Mouse (Mus musculus) midbrain, embryonic 13.5 days (tissue): ENCODE measurements around the gene Gm10840. TPM values are rescaled to one million over a fixed set of nuclear protein-coding genes. Genes with fewer than 3 reads are reported as not detected.

Experiments used
- polyA plus RNA-seq: library from polyadenylated mRNA; unstranded; fragments of >200 nt; fragmentation: Nextera tagmentation; extraction: Ambion mirVana; gene quantifications from 2 replicates; pipeline ENCODE4 v1.2.1, GENCODE M21; 2015

Gene Gm10840
- polyA plus RNA-seq, 1 experiment from 2014 or later: not detected

Other genes with a start within 250 kb of the Gm10840 start
- gene Cyb561, start 207.5 kb upstream of the Gm10840 start, polyA plus RNA-seq: 35.5 and 37.6 TPM in 2 replicates
- gene Ace, start 192.9 kb upstream of the Gm10840 start, polyA plus RNA-seq: 1.5 and 1.8 TPM in 2 replicates
- gene Ace3, start 166.2 kb upstream of the Gm10840 start, polyA plus RNA-seq: not detected in 2 replicates
- 0.75 and 0.90 TPM in 2 replicates for gene Kcnh6, start 152.7 kb upstream of the Gm10840 start, polyA plus RNA-seq
- 118 and 119 TPM in 2 replicates for gene Dcaf7, start 124.0 kb upstream of the Gm10840 start, polyA plus RNA-seq
- gene Taco1, start 94.8 kb upstream of the Gm10840 start, polyA plus RNA-seq: 8.3 and 9.6 TPM in 2 replicates
- gene Map3k3, start 76.2 kb upstream of the Gm10840 start, polyA plus RNA-seq: 12.5 and 14.5 TPM in 2 replicates
- gene Limd2, start within 50 bp of the Gm10840 start, polyA plus RNA-seq: 211 TPM in 2 replicates
- 33.8 and 36.9 TPM in 2 replicates for gene Strada, start 41.3 kb downstream of the Gm10840 start, polyA plus RNA-seq
- gene Ccdc47, start 55.5 kb downstream of the Gm10840 start, polyA plus RNA-seq: 96.2 and 101 TPM in 2 replicates
- gene Ddx42, start 56.1 kb downstream of the Gm10840 start, polyA plus RNA-seq: 101 and 105 TPM in 2 replicates
- gene Ftsj3, start 95.2 kb downstream of the Gm10840 start, polyA plus RNA-seq: 39.3 and 40.3 TPM in 2 replicates
- gene Psmc5, start 95.3 kb downstream of the Gm10840 start, polyA plus RNA-seq: 324 and 341 TPM in 2 replicates
- gene Smarcd2, start 112.1 kb downstream of the Gm10840 start, polyA plus RNA-seq: 10.8 and 11.4 TPM in 2 replicates
- 0.16 and 0.18 TPM in 2 replicates for gene Tcam1, start 115.8 kb downstream of the Gm10840 start, polyA plus RNA-seq
- gene Gh, start 141.0 kb downstream of the Gm10840 start, polyA plus RNA-seq: not detected in 2 replicates
- gene Cd79b, start 153.9 kb downstream of the Gm10840 start, polyA plus RNA-seq: 0.50 and 0.66 TPM in 2 replicates
- 0.05 TPM in 1 of 2 replicates, not detected in the other for gene Scn4a, start 192.4 kb downstream of the Gm10840 start, polyA plus RNA-seq
- not detected in 2 replicates for gene Prr29, start 204.6 kb downstream of the Gm10840 start, polyA plus RNA-seq
- 8.5 and 10.7 TPM in 2 replicates for gene Icam2, start 227.2 kb downstream of the Gm10840 start, polyA plus RNA-seq